Mouse (Mus musculus): ENCODE measurements around the gene Hist1h3c.

DNA sequence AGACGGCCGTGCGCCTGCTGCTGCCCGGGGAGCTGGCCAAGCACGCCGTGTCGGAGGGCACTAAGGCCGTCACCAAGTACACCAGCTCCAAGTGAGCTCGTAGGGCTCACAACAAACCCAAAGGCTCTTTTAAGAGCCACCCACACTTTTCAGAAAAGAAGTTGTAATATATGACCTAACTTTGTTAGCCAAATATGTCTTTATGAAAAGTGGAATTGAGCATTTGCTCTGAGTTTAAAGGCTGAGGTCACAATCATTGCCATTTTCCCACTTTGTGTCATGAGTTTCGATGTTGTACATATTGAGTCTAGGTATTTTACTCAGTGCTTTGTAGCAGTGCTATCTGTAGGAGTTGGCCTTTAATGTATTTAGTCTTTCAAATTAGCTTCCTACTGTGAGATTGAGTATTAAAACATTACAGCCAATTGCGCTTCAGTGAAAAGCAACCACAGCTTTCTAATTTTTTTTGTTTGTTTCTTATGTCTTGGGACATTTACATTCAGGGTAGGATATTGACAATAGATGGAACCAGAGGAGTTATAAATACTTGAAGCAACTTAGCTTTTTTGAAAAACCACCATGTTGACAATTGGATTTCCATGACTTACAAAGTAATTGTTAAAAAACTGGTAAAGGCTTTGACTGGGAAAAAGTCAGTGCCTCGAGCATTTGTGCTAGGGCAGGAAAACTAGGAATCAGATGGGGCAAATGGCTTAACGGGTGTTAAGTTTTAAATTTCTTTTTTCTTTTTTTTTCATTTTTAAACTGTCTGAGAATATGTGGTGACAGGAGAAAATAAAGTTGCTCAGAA, 1.9 kb upstream of the Hist1h3c start:
- TF ChIP-seq CTCF (IDR thresholded peaks at IDR 0.05; ENCODE audit: low read depth, low read length) (no peak), POLR2A (IDR thresholded peaks at IDR 0.05; ENCODE audit: insufficient read depth, low read length) (no peak), EP300 (IDR thresholded peaks at IDR 0.05; ENCODE audit: insufficient read depth, low read depth, low read length) (no peak)
